ENCODE assay signal across 14 mouse cellular contexts in the genomic region with DNA sequence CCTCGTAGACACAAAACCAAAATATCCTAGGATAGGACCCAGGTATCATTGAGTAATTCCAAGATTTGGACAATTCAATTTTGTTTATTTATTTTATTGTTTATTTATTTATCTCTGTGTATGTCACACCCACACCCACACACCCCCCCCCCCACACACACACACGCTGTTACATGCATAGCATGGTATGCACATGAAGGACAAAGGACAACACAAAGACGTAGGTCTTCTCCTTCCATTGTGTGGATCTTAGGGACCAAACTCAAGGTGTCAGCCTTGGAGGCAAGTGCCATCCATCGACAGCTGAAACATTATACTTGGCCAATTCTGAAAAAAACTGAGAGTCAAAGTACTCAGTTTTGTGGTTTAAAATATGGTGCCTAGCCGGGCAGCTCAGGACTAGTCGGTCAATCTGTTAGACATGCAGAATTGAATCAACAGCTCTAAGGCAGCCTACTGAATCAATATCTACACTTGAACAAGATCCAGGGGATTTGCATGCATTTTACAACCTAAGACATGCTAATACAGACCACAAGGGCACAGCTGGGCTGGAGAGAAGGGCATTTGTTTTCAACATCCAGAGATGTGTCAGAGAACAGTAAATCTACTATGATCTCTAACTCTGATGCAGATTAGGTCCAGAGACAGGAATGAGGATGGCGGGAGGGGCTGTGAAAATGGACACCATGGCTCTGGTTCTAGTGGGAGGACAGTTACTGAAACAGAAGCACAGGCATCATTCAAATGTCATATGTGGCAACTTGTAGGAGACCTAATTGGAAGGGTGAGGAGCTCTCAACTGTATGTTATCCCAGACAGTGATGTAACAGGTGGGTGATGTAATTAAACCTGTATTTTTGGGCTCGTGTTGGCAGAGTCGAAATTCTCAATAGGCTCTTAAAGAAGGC.
"Had no signal": no experiment of that assay in that cellular context is flagged by ENCODE, and none has a peak within 500 bp of the region (broad histone marks: within the 10 kb centered on the region; RNA-seq: fewer than 3 reads in every experiment).

No protein-coding gene starts in this region.

- H3K9me3 ChIP-seq: limb, embryonic 13.5 days; liver, embryonic 15.5 days; stomach, embryonic 15.5 days had no signal

- H3K27me3 ChIP-seq: limb, embryonic 13.5 days; liver, embryonic 15.5 days; stomach, embryonic 15.5 days had no signal

- H3K9ac ChIP-seq: limb, embryonic 13.5 days; liver, embryonic 15.5 days; stomach, embryonic 15.5 days had no signal

- H3K36me3 ChIP-seq: limb, embryonic 13.5 days; liver, embryonic 15.5 days; stomach, embryonic 15.5 days had no signal

- H3K4me3 ChIP-seq: limb, embryonic 13.5 days; liver, embryonic 15.5 days; stomach, embryonic 15.5 days had no signal

- H3K27ac ChIP-seq: limb, embryonic 13.5 days; liver, embryonic 15.5 days; stomach, embryonic 15.5 days had no signal

- H3K4me1 ChIP-seq: limb, embryonic 13.5 days; liver, embryonic 15.5 days; stomach, embryonic 15.5 days had no signal

- H3K4me2 ChIP-seq: limb, embryonic 13.5 days; liver, embryonic 15.5 days; stomach, embryonic 15.5 days had no signal

- DNase-seq: kidney, adult 11 months; kidney, postnatal 36 days; layer of hippocampus, adult 9-11 months; layer of hippocampus, postnatal 36 days; lung, adult 2 months; lung, postnatal 36 days; right cerebral cortex, postnatal 14 days; thymus, adult 2 months; thymus, postnatal 25 days had no signal

- ATAC-seq: inflammation-experienced regulatory T-cells, adult 6 months; lung, postnatal 0 days had no signal
